Mouse (Mus musculus) embryonic stem cell, embryonic (primary cell): ENCODE data around the gene Sdc4.

Experiments
- CTCF ChIA-PET, 4 experiments: fragments of 300-600 bp in 2 of 4; fragments of 350-600 bp in 2 of 4; sonication (Branson Sonifier 250); formaldehyde crosslinking; loops; one replicate each; lab custom pipeline; 2022; ENCODE audit warnings: inconsistent platforms in 2 of 4; lab: Charles Lee
- POLR2A ChIA-PET, 4 experiments: fragments of 300-600 bp in 2 of 4; fragments of 350-600 bp in 2 of 4; sonication (Branson Sonifier 250); formaldehyde crosslinking; loops; one replicate each; lab custom pipeline; 2022; ENCODE audit warnings: antibody characterized with exemption in 4 of 4, inconsistent platforms in 1 of 4; lab: Charles Lee

Gene Sdc4

GRCm38 (mm10) chr2:164429881-164430615, 13.6 kb downstream of the Sdc4 start:
- ChIA-PET POLR2A (interaction anchor here (0.7 to 36.5 kb wide), 23 partner anchors 6 to 393 kb away, joined by 3 to 985 read pairs (median 4); partner anchors contain the start of genes Sdc4 (in 3 of the 4), Gm20458 (in 2 of the 4), Sys1 (in 2 of the 4) and Acot8 (in 1 of the 4)), CTCF (interaction anchor here (0.5 to 1.8 kb wide), 25 partner anchors 11 to 1156 kb away, joined by 3 to 11 read pairs (median 4); partner anchors contain the start of genes Sys1 (in 2 of the 4), Gm20458 (in 1 of the 4), Rbpjl (in 1 of the 4) and Sdc4 (in 1 of the 4))

- POLR2A ChIA-PET = interaction anchor here (0.6 to 36.5 kb wide), 9 partner anchors 4 to 69 kb away, joined by 3 to 985 read pairs (median 140); partner anchors contain the start of genes Sdc4 (in 3 of the 4), Gm20458 (in 2 of the 4), Sys1 (in 2 of the 4) and Pigt (in 1 of the 4)
- CTCF ChIA-PET = interaction anchor here in 3 of 4 experiments (0.5 to 1.9 kb wide), 9 partner anchors 9 to 327 kb away, joined by 3 to 9 read pairs (median 4); partner anchors contain the start of gene Gm20458 (in 1 of the 3)
Observed at GRCm38 (mm10) chr2:164428451-164428850, 15.2 kb downstream of the Sdc4 start.

GRCm38 (mm10) chr2:164426952-164427351, 16.7 kb downstream of the Sdc4 start:
- CTCF ChIA-PET = interaction anchor here (0.6 to 1.9 kb wide), 9 partner anchors 10 to 34 kb away, joined by 3 to 9 read pairs (median 5); partner anchors contain the start of gene Gm20458 (in 1 of the 4)
- POLR2A ChIA-PET = interaction anchor here (0.6 to 36.5 kb wide), 15 partner anchors 3 to 430 kb away, joined by 3 to 985 read pairs (median 5); partner anchors contain the start of genes Sdc4 (in 4 of the 4), Gm20458 (in 2 of the 4), Sys1 (in 2 of the 4) and Zswim1 (in 1 of the 4)

GRCm38 (mm10) chr2:164426121-164426520, 17.6 kb downstream of the Sdc4 start:
- ChIA-PET POLR2A (interaction anchor here (0.6 to 36.5 kb wide), 17 partner anchors 2 to 687 kb away, joined by 3 to 985 read pairs (median 5); partner anchors contain the start of genes Gm20458 (in 3 of the 4), Sdc4 (in 3 of the 4), Sys1 (in 2 of the 4) and Zswim1 (in 1 of the 4)), CTCF (interaction anchor here (0.5 to 1.6 kb wide), 16 partner anchors 8 to 998 kb away, joined by 3 to 9 read pairs (median 4); no protein-coding TSS in a partner anchor)

GRCm38 (mm10) chr2:164425401-164425800, 18.3 kb downstream of the Sdc4 start:
- ChIA-PET POLR2A (interaction anchor here in 3 of 4 experiments (0.6 to 36.5 kb wide), 15 partner anchors 1 to 398 kb away, joined by 3 to 985 read pairs (median 5); partner anchors contain the start of genes Sdc4 (in 3 of the 3), Gm20458 (in 2 of the 3), Sys1 (in 1 of the 3) and Zswim1 (in 1 of the 3)), CTCF (interaction anchor here (0.5 to 1.6 kb wide), 10 partner anchors 8 to 997 kb away, joined by 3 to 9 read pairs (median 4); no protein-coding TSS in a partner anchor)

- CTCF ChIA-PET = interaction anchor here (0.6 to 1.5 kb wide), 13 partner anchors 10 to 506 kb away, joined by 3 to 5 read pairs (median 3); partner anchors contain the start of gene Gm20458 (in 1 of the 4)
Observed at GRCm38 (mm10) chr2:164424406-164424805, 19.3 kb downstream of the Sdc4 start.

GRCm38 (mm10) chr2:164423464-164423863, 20.2 kb downstream of the Sdc4 start:
- ChIA-PET CTCF (interaction anchor here in 2 of 4 experiments (0.7 to 1.5 kb wide), 7 partner anchors 10 to 169 kb away, joined by 3 to 5 read pairs (median 4); partner anchors contain the start of gene Gm20458 (in 1 of the 2)), POLR2A (interaction anchor here in 3 of 4 experiments (0.8 to 25.2 kb wide), 11 partner anchors 10 to 126 kb away, joined by 3 to 985 read pairs (median 5); partner anchors contain the start of genes Sdc4 (in 3 of the 3), Gm20458 (in 1 of the 3) and Sys1 (in 1 of the 3))

More at GRCm38 (mm10) chr2:164424406-164424805, 19.3 kb downstream of the Sdc4 start:
- POLR2A ChIA-PET = interaction anchor here in 3 of 4 experiments (0.6 to 25.2 kb wide), 12 partner anchors 9 to 619 kb away, joined by 3 to 985 read pairs (median 5); partner anchors contain the start of genes Sdc4 (in 3 of the 3), Gm20458 (in 1 of the 3) and Sys1 (in 1 of the 3)

GRCm38 (mm10) chr2:164422675-164423393, 20.9 kb downstream of the Sdc4 start:
- CTCF ChIA-PET = interaction anchor here in 3 of 4 experiments (0.7 to 1.5 kb wide), 4 partner anchors 9 to 170 kb away, joined by 3 to 4 read pairs (median 4); no protein-coding TSS in a partner anchor
- POLR2A ChIA-PET = interaction anchor here in 3 of 4 experiments (1.0 to 25.2 kb wide), 8 partner anchors 10 to 127 kb away, joined by 3 to 985 read pairs (median 6); partner anchors contain the start of genes Sdc4 (in 3 of the 3), Gm20458 (in 1 of the 3) and Sys1 (in 1 of the 3)

GRCm38 (mm10) chr2:164421979-164422378, 21.7 kb downstream of the Sdc4 start:
- CTCF ChIA-PET = interaction anchor here in 2 of 4 experiments (0.7 to 1.4 kb wide), 3 partner anchors 11 to 48 kb away, joined by 3 read pairs; no protein-coding TSS in a partner anchor
- POLR2A ChIA-PET = interaction anchor here in 3 of 4 experiments (1.3 to 25.2 kb wide), 4 partner anchors 20 to 34 kb away, joined by 4 to 985 read pairs (median 183); partner anchors contain the start of genes Sdc4 (in 3 of the 3), Gm20458 (in 1 of the 3) and Sys1 (in 1 of the 3)

- ChIA-PET CTCF (interaction anchor here in 2 of 4 experiments (1.2 to 1.4 kb wide), 2 partner anchors 14 to 49 kb away, joined by 3 read pairs; no protein-coding TSS in a partner anchor), POLR2A (interaction anchor here in 3 of 4 experiments (1.4 to 25.2 kb wide), 3 partner anchors 9 to 23 kb away, joined by 3 to 985 read pairs (median 145); partner anchors contain the start of genes Sdc4 (in 2 of the 3), Gm20458 (in 1 of the 3) and Sys1 (in 1 of the 3))
Observed at GRCm38 (mm10) chr2:164421306-164421705, 22.4 kb downstream of the Sdc4 start.

GRCm38 (mm10) chr2:164419489-164419888, 24.2 kb downstream of the Sdc4 start:
- CTCF ChIA-PET = interaction anchor here in 3 of 4 experiments (0.6 to 2.8 kb wide), 20 partner anchors 9 to 1564 kb away, joined by 3 to 11 read pairs (median 5); partner anchors contain the start of genes Gm20458 (in 1 of the 3) and Matn4 (in 1 of the 3)

GRCm38 (mm10) chr2:164418308-164418875, 25.3 kb downstream of the Sdc4 start:
- ChIA-PET CTCF (interaction anchor here in 3 of 4 experiments (0.7 to 2.8 kb wide), 28 partner anchors 8 to 308 kb away, joined by 3 to 21 read pairs (median 6); partner anchors contain the start of genes Gm20458 (in 2 of the 3), Matn4 (in 2 of the 3), Slpi (in 2 of the 3) and Sys1 (in 1 of the 3)), POLR2A (interaction anchor here (0.5 to 25.2 kb wide), 32 partner anchors 8 to 625 kb away, joined by 3 to 985 read pairs (median 4); partner anchors contain the start of genes Sdc4 (in 3 of the 4), Gm20458 (in 2 of the 4), Matn4 (in 2 of the 4) and Sys1 (in 1 of the 4))

More at GRCm38 (mm10) chr2:164419489-164419888, 24.2 kb downstream of the Sdc4 start:
- POLR2A ChIA-PET = interaction anchor here (0.6 to 25.2 kb wide), 29 partner anchors 8 to 939 kb away, joined by 3 to 985 read pairs (median 4); partner anchors contain the start of genes Sdc4 (in 3 of the 4), Gm20458 (in 2 of the 4), Matn4 (in 1 of the 4) and Sys1 (in 1 of the 4)

- ChIA-PET CTCF (interaction anchor here (0.5 to 2.8 kb wide), 81 partner anchors 8 to 1130 kb away, joined by 3 to 21 read pairs (median 5); partner anchors contain the start of genes Gm20458 (in 3 of the 4), Matn4 (in 3 of the 4), Sys1 (in 2 of the 4) and Slpi (in 1 of the 4)), POLR2A (interaction anchor here in 3 of 4 experiments (0.7 to 25.2 kb wide), 23 partner anchors 11 to 145 kb away, joined by 3 to 985 read pairs (median 4); partner anchors contain the start of genes Sdc4 (in 3 of the 3), Gm20458 (in 2 of the 3), Sys1 (in 2 of the 3) and Pigt (in 1 of the 3))
Observed at GRCm38 (mm10) chr2:164417198-164417597, 26.5 kb downstream of the Sdc4 start.

- CTCF ChIA-PET = interaction anchor here in 2 of 4 experiments (0.7 to 2.1 kb wide), 13 partner anchors 9 to 148 kb away, joined by 3 to 9 read pairs (median 4); partner anchors contain the start of genes Matn4 (in 1 of the 2), Rbpjl (in 1 of the 2) and Slpi (in 1 of the 2)
- POLR2A ChIA-PET = interaction anchor here (0.5 to 25.2 kb wide), 7 partner anchors 10 to 107 kb away, joined by 3 to 985 read pairs (median 9); partner anchors contain the start of genes Gm20458 (in 1 of the 4), Matn4 (in 1 of the 4), Sdc4 (in 1 of the 4) and Sys1 (in 1 of the 4)
Observed at GRCm38 (mm10) chr2:164414581-164414980, 29.1 kb downstream of the Sdc4 start.
